Mouse (Mus musculus) neutrophil, adult 5-6 weeks (primary cell): Measurements from ENCODE around the gene Ndufs2. TPM values are rescaled to one million over a fixed set of nuclear protein-coding genes. Genes with fewer than 3 reads are reported as not detected.

Experiments used
- ATAC-seq: fragments of 151-379, 151-347 bp; 2 replicates; pipeline ENCODE4 v1.8.0; 2017; ENCODE audit warnings: mild to moderate bottlenecking, moderate TSS enrichment; ENCODE audit not compliant: insufficient number of reproducible peaks, poor library complexity, low FRiP score, severe bottlenecking; ENCODE audit errors: extremely low read depth
- total RNA-seq: library from RNA; stranded (forward); fragments of 200-1000 nt; gene quantifications from 2 replicates; pipeline ENCODE4 v1.2.3, GENCODE M21; 2017

The Ndufs2 gene
- total RNA-seq, 1 experiment from 2014 or later = 150 TPM

DNA sequence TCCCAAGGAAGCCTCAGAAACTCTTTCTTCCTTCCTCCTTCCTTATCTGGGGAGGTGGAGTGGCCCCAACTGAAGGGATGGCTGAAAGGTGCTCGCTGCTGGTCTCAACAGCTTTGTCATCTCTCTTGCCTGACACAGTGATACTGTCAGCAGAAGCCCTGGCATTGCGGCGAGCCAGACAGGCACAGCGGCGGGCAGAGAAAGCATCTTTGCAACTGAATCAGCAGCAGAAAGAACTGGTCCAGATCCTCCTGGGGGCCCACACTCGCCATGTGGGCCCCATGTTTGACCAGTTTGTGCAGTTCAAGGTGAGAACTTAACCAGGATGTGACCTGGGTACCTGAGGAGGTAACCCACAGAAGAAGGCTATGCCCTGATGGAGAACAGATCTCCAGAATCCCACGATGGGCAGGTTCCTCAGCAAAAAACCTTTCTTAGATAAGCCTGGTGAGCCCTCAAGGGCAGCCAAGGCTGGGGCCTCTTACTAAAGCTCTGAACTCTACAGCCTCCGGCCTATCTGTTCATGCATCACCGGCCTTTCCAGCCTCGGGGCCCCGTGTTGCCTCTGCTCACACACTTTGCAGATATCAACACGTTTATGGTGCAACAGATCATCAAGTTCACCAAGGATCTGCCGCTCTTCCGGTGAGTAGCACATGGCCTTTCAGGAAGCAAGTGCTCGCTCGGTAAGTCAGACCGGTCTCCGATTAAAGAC is 34.8 kb downstream of the Ndufs2 start:
- no peak for ATAC-seq

DNA sequence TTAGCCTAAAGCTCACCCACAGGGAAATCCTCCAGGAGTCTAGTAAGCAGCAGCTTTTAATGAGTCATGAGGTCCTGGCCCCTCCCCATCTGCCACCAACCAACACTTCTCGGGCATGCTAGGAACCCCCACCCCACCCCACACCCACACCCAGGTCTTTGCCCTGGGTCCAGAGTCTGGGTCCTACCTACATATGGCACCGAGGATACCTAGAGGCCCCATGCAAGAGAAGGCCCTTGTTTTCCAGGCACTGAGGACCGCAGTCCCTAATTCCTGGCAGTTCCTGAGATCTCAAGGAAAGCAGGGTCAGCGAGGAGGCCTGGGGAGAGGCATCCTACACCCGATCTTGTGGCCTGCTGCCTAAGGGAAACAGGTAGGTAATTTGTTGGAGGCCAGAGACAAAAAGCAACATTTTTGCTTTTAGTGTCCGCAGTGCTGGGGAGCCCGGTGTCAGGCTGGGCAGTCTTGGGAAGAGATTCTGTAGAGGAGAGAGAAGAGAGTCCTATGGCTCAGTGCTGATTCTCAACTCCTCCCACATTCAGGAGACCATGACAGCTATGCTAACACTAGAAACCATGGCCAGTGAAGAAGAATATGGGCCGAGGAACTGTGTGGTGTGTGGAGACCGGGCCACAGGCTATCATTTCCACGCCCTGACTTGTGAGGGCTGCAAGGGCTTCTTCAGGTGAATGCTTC is 37.2 kb downstream of the Ndufs2 start, which contains the start of gene Nr1i3:
Gene Nr1i3, plus strand, starts transcription at position 170 of the 696 bp plus-strand sequence.
- no peak for ATAC-seq

DNA sequence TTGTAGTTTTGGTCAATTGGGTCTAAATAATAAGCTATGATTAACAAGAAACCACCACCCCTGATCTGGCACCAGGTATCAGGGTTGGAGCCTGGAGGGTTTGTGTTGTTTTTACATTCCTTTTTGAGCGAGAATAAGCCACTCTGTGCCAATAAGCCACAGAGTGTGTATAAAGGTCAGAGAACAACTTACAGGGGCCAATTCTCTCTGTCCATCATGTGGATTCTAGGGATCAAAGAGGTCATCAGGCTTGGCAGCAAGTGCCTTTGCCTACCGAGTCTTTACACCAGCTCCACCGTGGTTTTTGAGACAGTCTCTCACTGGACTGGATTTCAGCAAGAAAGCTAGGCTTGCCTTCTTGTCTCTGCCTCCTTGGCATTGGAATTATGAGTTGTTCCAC is 38.3 kb downstream of the Ndufs2 start:
- no peak for ATAC-seq

DNA sequence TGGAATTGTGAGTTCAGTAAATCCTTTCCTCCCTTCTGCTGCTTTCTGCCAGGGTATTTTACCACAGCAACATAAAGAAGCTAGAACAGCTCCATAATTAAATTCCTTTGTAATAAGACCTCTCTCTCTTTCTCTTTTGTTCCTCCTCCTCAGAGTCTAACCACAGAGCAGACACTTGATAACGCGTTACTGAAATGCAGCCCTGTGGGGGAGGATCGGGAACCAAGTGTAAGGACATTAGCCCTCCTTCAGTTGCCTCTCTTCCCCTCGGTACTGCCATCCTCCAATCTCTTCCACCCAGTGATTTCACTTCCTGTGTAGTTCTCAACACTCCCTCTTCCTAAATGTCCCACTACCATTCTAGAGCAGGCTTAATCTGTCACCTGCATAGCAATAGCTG is 41.8 kb downstream of the Ndufs2 start:
- ATAC-seq = no peak

DNA sequence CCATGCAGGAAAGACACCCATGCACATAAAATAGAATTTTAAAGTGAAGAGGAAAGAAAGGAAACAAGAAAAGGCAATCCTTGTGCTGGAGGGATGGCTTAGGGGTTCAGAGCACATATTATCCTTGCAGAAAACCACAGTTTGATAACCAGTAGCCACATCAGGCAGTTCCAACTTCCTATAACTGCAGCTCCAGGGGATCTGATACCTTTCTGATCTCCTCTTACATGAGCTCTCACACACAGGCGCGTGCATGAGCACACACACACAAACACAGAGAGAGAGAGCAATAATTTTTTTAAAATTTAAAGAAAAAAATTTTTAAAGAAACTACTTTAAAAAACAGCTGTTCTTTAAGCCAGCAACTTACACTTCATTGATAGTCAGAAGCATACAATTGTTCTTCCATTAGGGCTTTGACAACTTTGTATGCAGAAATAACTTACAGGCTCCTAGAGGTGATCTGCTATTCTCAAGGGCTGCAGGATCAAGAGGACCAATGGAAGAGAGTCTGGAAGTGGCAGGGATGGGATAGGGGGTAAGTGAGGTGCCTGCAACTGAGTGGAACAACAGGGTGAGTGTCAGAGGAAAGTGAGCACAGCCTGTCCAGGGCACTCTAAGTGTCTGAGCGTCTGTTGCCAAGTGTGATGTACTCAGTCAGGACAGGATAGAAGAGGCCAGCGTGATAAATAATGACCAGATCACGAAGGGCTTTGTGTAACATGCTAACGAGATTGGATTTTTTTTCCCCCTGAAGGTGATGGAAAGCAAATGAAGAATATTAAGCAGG is 45.3 kb downstream of the Ndufs2 start:
- no peak for ATAC-seq

DNA sequence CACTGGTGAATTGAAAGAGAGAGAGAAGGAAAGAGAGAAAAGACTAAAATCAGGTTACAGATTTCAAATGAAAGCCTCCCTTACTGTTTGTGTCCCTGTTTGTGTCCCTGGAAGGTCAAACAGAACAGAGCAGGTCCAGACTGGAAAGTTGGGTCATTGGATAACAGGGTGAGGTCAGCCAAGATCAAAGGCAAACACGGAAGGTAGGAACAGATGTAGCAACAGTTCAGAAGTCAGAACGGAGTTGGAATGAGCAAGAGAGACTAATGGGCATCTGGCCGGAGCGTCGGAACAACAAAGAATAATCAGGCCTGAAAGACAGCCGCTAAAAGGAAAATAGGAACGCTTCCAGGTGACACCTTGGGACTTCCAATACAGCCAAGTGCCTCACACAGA is 46.9 kb downstream of the Ndufs2 start:
- ATAC-seq = no peak

DNA sequence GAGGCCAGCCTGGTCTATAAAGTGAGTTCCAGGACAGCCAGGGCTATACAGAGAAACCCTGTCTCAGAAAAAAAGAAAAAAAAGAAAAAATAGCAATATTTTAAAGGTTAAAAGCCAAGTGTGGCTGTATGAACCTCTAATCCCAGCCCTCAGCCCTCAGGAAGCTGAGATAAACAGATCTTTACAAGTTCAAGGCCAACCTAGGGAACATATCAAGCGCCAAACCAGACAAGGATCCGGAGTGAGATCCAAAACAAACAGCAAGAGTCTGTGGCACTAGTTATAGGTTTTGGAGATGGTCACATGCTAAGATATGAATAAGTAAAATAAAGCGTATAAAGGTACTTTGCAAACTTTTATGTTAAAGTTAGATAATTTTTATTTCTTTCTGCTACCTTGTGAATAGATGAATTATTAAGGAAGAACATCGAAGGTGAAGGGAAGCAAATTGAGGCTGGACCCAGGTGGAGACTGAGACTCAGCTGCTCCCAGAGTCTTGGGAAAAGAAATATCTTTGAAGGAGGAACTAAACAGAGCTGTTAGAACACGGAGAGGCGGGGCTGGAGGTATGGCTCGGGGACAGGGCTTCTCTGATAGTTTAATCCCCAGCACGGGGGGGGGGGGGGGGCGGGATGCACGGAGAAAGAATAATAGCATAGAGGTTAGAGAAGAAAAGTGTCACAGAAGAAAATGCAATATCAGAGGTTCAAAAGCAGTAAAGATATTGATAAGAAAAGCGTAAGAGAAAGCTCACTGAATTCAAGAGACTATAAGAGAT is 47.5 kb downstream of the Ndufs2 start:
- ATAC-seq = no peak

DNA sequence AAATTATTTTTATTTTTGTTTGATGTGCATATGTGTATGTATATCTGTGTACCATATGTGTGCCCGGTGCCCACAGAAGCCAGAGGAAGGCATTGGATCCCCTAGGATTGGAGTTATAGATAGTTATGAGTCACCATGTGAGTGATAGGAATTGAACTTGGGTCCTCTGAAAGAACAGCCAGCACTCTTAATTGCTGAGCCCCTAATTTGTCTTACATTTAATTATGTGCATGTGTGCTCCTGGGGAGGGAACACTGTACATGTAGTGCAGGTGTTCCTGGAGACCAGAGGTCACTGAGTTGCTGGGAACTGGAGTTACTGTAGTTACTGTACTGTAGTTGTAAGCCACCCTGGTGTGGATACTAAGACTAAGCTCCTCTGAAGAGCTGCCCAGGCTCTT is 50.4 kb downstream of the Ndufs2 start:
- ATAC-seq = no peak

DNA sequence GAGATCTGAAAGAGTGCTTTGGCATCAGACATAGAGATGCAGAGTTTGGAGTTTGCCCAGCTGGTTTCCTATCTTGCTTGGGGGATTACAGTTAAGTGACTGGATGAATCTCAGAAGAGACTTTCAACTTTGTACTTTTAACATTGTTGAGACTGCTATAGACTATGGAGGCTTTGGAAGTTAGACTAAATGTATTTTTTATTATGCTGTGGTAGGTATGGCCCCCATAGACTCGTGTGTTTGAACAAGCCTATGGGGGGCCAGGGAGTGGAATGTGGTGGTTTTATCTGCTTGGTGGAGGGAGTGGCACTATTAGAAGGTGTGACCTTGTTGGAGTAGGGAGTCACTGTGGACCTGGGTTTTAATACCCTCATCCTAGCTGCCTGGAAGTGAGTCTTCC is 51.7 kb downstream of the Ndufs2 start:
- no peak for ATAC-seq

DNA sequence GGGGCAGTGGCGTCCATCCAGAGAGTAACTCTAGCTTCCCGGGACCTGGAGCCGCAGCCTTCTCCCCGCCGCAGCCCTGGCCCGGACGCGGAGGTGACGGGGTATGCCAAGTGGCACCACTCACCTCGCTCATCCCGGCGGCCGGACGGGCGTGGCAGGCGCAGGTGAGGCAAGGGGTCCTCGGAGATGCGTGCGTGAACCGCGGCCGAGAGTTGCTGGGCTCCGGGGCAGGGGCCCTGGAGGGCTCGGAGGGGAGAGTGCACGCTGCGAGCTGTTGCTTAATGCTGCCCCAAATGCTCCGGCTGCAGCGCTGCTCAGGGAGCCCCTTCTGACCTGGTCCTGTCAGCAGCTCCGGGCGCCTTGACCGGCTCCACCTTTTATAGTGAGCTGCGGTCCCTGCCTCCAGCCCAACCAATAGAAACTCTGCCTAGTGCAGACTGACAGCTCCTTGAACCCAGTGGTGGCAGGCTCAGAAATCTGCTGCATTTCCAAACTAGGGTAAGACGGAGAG is 55.2 kb downstream of the Ndufs2 start, which contains the start of gene Pcp4l1:
Gene Pcp4l1, minus strand, starts transcription at position 382 of the 511 bp plus-strand sequence.
- no peak for ATAC-seq

DNA sequence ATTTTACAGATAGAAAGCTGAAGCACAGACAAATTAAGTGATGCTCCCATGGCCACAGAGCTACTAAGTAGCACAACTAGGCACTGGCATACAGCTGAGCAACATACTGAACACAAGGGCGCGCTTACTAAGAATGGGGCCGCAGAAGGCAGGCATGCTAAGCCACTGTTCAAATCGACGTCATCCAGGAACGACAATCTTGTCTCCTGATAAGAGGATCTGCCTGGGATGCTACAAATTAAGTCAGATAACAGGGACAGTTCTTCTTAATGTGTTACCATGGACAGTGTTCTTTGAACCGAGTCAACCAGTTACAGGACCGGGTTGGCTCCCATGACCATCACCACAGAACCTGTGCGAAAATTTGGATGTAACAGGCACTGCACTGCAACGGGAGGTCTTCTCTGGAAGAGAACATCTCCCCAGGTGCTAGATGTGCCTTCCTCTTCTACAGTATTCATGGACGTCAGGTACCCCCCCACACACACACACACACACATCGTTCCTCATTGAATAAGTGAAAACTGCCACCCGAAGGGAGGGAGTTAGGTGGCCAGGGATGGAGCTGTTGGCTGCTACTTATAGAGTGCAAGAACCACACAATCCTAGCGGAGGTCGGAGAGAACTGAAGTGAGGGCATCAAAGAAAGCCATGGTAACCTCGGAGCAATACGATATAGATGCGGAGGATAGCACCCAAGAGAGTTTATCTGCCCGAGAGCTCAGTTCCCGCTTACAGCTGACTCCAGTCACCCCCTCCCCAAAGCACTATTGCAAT is 56.0 kb downstream of the Ndufs2 start:
- 0 out of 2 replicates have a peak, but pooled peaks have one; percentile 1 for ATAC-seq

DNA sequence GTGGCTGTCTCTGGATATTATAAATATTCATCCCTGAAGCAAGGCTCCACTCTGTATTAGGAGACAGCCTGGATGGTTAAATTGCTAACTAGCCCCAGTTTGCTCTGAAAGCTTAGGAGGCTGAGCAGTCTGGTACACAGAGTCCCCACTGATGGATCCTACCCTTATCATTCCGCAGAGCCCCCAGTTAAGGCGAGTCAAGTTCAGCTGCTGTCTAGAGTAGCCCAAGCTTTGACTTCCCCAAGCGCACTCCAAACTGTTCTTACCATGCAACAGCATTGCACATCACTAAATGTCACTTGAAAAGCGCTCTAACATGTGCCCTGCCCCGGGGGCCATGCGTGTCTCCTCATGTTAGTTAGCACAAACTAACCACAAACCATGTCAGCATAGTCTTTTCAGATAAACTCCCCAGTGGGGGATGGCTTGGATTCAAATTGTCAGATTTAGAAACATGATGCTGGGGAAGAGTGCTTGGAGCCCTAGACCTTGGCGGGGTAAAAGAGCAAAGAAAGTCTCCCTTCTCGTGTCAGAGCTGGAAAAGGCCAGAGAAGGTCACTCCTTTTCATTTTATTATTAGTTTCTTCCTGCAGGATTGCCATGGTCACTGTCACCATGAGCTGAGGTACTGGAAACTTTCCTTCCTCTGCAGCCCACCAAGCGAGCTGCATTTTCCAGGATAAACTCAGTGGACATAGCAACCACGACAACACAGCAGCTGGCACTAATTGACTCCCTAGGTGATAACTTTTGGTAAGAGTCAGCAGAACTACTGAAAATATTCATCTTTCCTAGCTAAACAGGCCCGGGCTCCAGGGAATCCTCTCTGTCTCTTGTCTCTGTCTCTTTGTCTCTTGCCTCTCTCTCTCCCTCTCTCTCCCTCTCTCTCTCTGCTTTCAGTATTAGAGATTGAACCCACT is 57.0 kb downstream of the Ndufs2 start:
- ATAC-seq = no peak

DNA sequence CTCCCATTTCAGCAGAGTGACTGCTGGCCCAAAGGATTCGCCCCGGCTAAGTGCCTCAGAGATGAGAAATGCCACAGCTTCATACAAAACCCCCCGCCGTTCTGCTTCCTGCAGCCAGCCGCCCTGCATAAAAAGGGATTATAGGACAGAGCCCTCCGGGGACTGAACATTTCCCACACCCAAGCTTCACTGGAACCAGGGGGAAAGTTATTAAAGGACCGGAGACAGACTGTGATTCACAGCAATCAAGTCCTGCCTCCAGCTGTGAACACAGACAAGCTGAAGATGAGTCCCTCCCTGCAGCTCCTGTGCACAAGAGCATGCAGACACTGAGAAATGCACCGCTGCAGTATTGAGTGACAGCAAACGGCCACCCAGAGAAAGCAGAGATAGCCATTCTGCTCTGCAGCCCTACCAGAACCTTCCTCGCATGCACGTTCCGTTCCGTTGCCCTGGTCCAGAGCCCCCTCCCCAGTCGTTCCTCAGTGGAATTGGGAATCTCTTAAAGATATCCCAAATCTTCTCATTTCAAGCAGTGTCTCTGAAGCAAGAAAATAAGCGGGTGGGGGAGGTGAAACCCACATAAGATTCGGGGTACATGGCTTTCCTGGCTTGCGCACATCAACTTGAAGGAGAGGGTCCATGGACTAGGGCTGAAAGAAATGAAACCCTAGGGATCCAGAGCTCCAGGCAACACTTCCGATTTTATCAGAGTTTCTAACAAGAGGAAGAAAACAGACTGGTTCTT is 57.9 kb downstream of the Ndufs2 start:
- no peak for ATAC-seq

DNA sequence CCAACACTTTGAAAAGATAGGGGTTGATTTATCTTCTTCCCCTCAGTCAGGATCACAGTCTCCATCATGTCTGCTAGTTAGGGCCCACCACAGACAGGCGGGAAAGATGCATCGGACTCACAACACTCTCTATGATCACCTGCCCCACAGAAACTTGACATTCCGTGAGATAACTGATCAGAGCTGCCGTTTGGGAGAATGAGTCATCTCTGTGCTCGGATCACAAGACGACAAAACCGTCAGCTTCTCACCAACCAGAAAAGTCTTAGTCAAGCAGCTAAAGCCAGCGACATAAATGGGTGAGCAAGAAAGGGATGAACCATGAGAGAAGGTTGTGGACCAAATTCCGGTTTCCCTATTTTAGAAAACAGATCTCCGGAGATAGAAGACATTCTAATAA is 58.9 kb downstream of the Ndufs2 start:
- ATAC-seq = no peak

DNA sequence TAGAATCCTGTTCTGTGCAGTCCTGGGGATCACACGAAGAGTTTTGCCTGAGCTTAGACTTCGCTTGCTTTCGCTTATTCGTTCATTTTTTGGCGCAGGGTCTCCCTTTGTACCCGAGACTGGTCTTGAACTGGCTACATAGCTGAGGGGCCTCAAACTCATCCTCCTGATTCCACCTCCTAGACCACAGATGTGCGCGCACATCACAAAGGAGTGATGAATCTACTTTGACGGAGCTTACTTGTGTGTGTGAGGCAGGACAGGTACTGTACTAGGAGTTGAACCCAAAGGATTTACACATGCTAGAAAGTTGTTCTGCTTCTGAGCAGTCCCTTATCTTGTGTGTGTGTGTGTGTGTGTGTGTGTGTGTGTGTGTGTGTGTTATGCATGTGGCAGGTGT is 60.4 kb downstream of the Ndufs2 start:
- ATAC-seq = no peak

DNA sequence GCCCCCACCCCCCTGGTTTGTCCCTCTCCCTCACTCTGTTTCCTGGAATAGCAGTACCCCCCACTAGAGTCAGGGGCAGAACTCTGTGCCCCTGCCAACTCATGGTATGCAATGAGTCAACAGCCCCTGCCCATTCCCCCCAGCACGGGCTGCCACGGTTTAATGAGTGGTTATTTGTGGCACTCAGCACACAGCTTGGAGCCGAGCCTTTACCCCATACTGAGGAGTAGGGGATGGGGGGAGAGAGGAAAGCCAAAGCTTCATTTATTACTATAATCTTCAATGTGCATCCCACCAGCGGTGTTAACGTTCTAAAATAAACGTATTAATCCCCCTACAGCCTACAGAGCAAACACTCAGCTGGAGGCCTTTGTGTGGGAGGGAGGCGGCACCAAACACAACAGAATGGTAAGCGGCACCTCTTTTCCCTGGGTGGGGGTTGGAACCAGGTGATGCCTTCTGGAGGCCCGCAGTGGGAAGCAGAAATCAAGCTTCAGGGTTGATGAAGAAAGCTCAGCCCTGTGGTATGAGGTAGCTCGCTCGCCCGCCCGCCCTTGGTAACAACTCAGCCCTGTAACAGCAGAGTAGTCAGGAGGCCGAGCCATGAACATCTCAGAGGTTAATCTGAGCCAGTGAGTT is 61.6 kb downstream of the Ndufs2 start:
- no peak for ATAC-seq
